Mouse (Mus musculus): Measurements from ENCODE around the gene Rnf144a. TPM values are rescaled to one million over a fixed set of nuclear protein-coding genes. Genes with fewer than 3 reads are reported as not detected.
"Not testable (repeated sequence)": the region's sequence is repeated elsewhere in the genome, so short reads cannot be mapped to it uniquely, and the experiment has no call there.

Rnf144a gene
- total and polyA plus RNA-seq, 2 experiments from 2014 or later, result 6.8 to 9.4 TPM

GRCm38 (mm10) chr12:26295995-26296394, 119.1 kb downstream of the Rnf144a start:
- not testable (repeated sequence) for ATAC-seq (ENCODE audit: insufficient read depth, low read depth); H3K27ac ChIP-seq (ENCODE audit: low read depth); H3K27me3 ChIP-seq (ENCODE audit: control insufficient read depth, insufficient read depth, low read length); H3K9me3 ChIP-seq (replicated peaks; ENCODE audit: control insufficient read depth, low read length); H3K4me3 ChIP-seq (ENCODE audit: low read depth, low read length); H3K9ac ChIP-seq (replicated peaks; ENCODE audit: low read depth, low read length); H3K36me3 ChIP-seq (replicated peaks; ENCODE audit: control insufficient read depth, insufficient read depth, low read length); H3K4me2 ChIP-seq (ENCODE audit: low read depth, low read length); DNase-seq (ENCODE audit: low spot score); H3K4me1 ChIP-seq (ENCODE audit: control insufficient read depth, insufficient read depth)
- 10% methylated on average over 1 of the region's 1 CpGs for WGBS
- TF ChIP-seq CTCF (IDR thresholded peaks at IDR 0.05; ENCODE audit: low read depth), result peak; percentile 59

- H3K4me2 ChIP-seq (ENCODE audit: low read depth, low read length), result no peak overlapping the region
- TF ChIP-seq EP300 (IDR thresholded peaks at IDR 0.05; ENCODE audit: low read depth) (no peak), CTCF (IDR thresholded peaks at IDR 0.05; ENCODE audit: low read depth) (no peak)
- no peaks in the 10 kb centered on the region for H3K27me3 ChIP-seq (ENCODE audit: control insufficient read depth, insufficient read depth, low read length)
- ATAC-seq (ENCODE audit: insufficient read depth, low read depth) (no peak), DNase-seq (ENCODE audit: low spot score) (no peak)
- 86% methylated on average over 2 of the region's 2 CpGs for WGBS
- no peaks in the 10 kb centered on the region for H3K4me1 ChIP-seq (ENCODE audit: control insufficient read depth, insufficient read depth)
- no peaks in the 10 kb centered on the region for H3K9me3 ChIP-seq (replicated peaks; ENCODE audit: control insufficient read depth, low read length)
- no peaks in the 10 kb centered on the region for H3K36me3 ChIP-seq (replicated peaks; ENCODE audit: control insufficient read depth, insufficient read depth, low read length)
- no peak overlapping the region for H3K4me3 ChIP-seq (ENCODE audit: low read depth, low read length)
- H3K9ac ChIP-seq (replicated peaks; ENCODE audit: low read depth, low read length), result no peak overlapping the region
- no peak overlapping the region for H3K27ac ChIP-seq (ENCODE audit: low read depth)
Measured at GRCm38 (mm10) chr12:26289200-26289599, 125.9 kb downstream of the Rnf144a start.

- Histone ChIP-seq H3K9ac (replicated peaks; ENCODE audit: low read depth, low read length) (no peak overlapping the region), H3K27ac (ENCODE audit: low read depth) (no peak overlapping the region), H3K4me2 (ENCODE audit: low read depth, low read length) (no peak overlapping the region), H3K36me3 (replicated peaks; ENCODE audit: control insufficient read depth, insufficient read depth, low read length) (no peaks in the 10 kb centered on the region), H3K4me1 (ENCODE audit: control insufficient read depth, insufficient read depth) (no peaks in the 10 kb centered on the region), H3K27me3 (ENCODE audit: control insufficient read depth, insufficient read depth, low read length) (no peaks in the 10 kb centered on the region), H3K9me3 (replicated peaks; ENCODE audit: control insufficient read depth, low read length) (no peaks in the 10 kb centered on the region), H3K4me3 (ENCODE audit: low read depth, low read length) (no peak overlapping the region)
- DNase-seq (ENCODE audit: low spot score) (no peak), ATAC-seq (ENCODE audit: insufficient read depth, low read depth) (no peak)
- 57% methylated on average over 1 of the region's 1 CpGs for WGBS
- no peak for TF ChIP-seq CTCF (IDR thresholded peaks at IDR 0.05; ENCODE audit: low read depth)
- TF ChIP-seq EP300 (IDR thresholded peaks at IDR 0.05; ENCODE audit: low read depth), result no peak
Measured at GRCm38 (mm10) chr12:26288347-26288746, 126.7 kb downstream of the Rnf144a start.

GRCm38 (mm10) chr12:26285939-26286338, 129.1 kb downstream of the Rnf144a start:
- ATAC-seq (ENCODE audit: insufficient read depth, low read depth), result no peak
- no peak for TF ChIP-seq EP300 (IDR thresholded peaks at IDR 0.05; ENCODE audit: low read depth)
- no peak for TF ChIP-seq CTCF (IDR thresholded peaks at IDR 0.05; ENCODE audit: low read depth)

GRCm38 (mm10) chr12:26285460-26285859, 129.6 kb downstream of the Rnf144a start:
- 62% methylated on average over 3 of the region's 3 CpGs for WGBS
- no peak overlapping the region for H3K4me3 ChIP-seq (ENCODE audit: low read depth, low read length)
- TF ChIP-seq EP300 (IDR thresholded peaks at IDR 0.05; ENCODE audit: low read depth), result no peak
- TF ChIP-seq CTCF (IDR thresholded peaks at IDR 0.05; ENCODE audit: low read depth), result no peak
- H3K4me2 ChIP-seq (ENCODE audit: low read depth, low read length), result no peak overlapping the region
- H3K4me1 ChIP-seq (ENCODE audit: control insufficient read depth, insufficient read depth), result no peaks in the 10 kb centered on the region
- DNase-seq (ENCODE audit: low spot score) (no peak), ATAC-seq (ENCODE audit: insufficient read depth, low read depth) (no peak)
- no peaks in the 10 kb centered on the region for H3K27me3 ChIP-seq (ENCODE audit: control insufficient read depth, insufficient read depth, low read length)
- H3K9me3 ChIP-seq (replicated peaks; ENCODE audit: control insufficient read depth, low read length), result no peaks in the 10 kb centered on the region; the same call in 1 of the 2 replicates
- H3K9ac ChIP-seq (replicated peaks; ENCODE audit: low read depth, low read length), result no peak overlapping the region
- no peak overlapping the region for H3K27ac ChIP-seq (ENCODE audit: low read depth)
- no peaks in the 10 kb centered on the region for H3K36me3 ChIP-seq (replicated peaks; ENCODE audit: control insufficient read depth, insufficient read depth, low read length)

More at GRCm38 (mm10) chr12:26285939-26286338, 129.1 kb downstream of the Rnf144a start:
- no peak for DNase-seq (ENCODE audit: low spot score)
- H3K27ac ChIP-seq (ENCODE audit: low read depth), result no peak overlapping the region
- 84% methylated on average over 8 of the region's 8 CpGs for WGBS
- H3K4me1 ChIP-seq (ENCODE audit: control insufficient read depth, insufficient read depth), result no peaks in the 10 kb centered on the region
- H3K36me3 ChIP-seq (replicated peaks; ENCODE audit: control insufficient read depth, insufficient read depth, low read length), result no peaks in the 10 kb centered on the region
- no peak overlapping the region for H3K9ac ChIP-seq (replicated peaks; ENCODE audit: low read depth, low read length)
- no peak overlapping the region for H3K4me3 ChIP-seq (ENCODE audit: low read depth, low read length)
- H3K27me3 ChIP-seq (ENCODE audit: control insufficient read depth, insufficient read depth, low read length), result no peaks in the 10 kb centered on the region
- H3K9me3 ChIP-seq (replicated peaks; ENCODE audit: control insufficient read depth, low read length), result no peaks in the 10 kb centered on the region; the same call in 1 of the 2 replicates
- no peak overlapping the region for H3K4me2 ChIP-seq (ENCODE audit: low read depth, low read length)

GRCm38 (mm10) chr12:26280719-26281480, 134.2 kb downstream of the Rnf144a start:
- H3K9me3 ChIP-seq (replicated peaks; ENCODE audit: control insufficient read depth, low read length), result no peaks in the 10 kb centered on the region; the same call in 1 of the 2 replicates
- TF ChIP-seq CTCF (IDR thresholded peaks at IDR 0.05; ENCODE audit: low read depth) (no peak), EP300 (IDR thresholded peaks at IDR 0.05; ENCODE audit: low read depth) (no peak)
- DNase-seq (ENCODE audit: low spot score) (no peak), ATAC-seq (ENCODE audit: insufficient read depth, low read depth) (no peak)
- H3K27me3 ChIP-seq (ENCODE audit: control insufficient read depth, insufficient read depth, low read length), result no peaks in the 10 kb centered on the region
- no peak overlapping the region for H3K4me2 ChIP-seq (ENCODE audit: low read depth, low read length)
- no peaks in the 10 kb centered on the region for H3K4me1 ChIP-seq (ENCODE audit: control insufficient read depth, insufficient read depth)
- 55% methylated on average over 3 of the region's 3 CpGs for WGBS
- no peaks in the 10 kb centered on the region for H3K36me3 ChIP-seq (replicated peaks; ENCODE audit: control insufficient read depth, insufficient read depth, low read length)
- no peak overlapping the region for H3K27ac ChIP-seq (ENCODE audit: low read depth)
- no peak overlapping the region for H3K4me3 ChIP-seq (ENCODE audit: low read depth, low read length)
- no peak overlapping the region for H3K9ac ChIP-seq (replicated peaks; ENCODE audit: low read depth, low read length)
